Mouse (Mus musculus): ENCODE results near the gene Napsa.

Gene Napsa

GRCm38 (mm10) chr7:44565414-44565813 lies 6.8 kb upstream of the Napsa start:
- no peak for DNase-seq (ENCODE audit: extremely low read depth, insufficient read length, low spot score)

- no peak for DNase-seq (ENCODE audit: extremely low read depth, insufficient read length, low spot score)
These were observed 3.4 kb upstream of the Napsa start for GRCm38 (mm10) chr7:44568803-44569202.

GRCm38 (mm10) chr7:44570989-44571388 lies 1.2 kb upstream of the Napsa start:
- no peak for DNase-seq (ENCODE audit: extremely low read depth, insufficient read length, low spot score)

- DNase-seq (ENCODE audit: extremely low read depth, insufficient read length, low spot score) = no peak
These were observed 369 bp upstream of the Napsa start for GRCm38 (mm10) chr7:44571811-44572210.

- DNase-seq (ENCODE audit: extremely low read depth, insufficient read length, low spot score) = no peak
These were observed 840 bp downstream of the Napsa start for GRCm38 (mm10) chr7:44572956-44573484.

- DNase-seq (ENCODE audit: extremely low read depth, insufficient read length, low spot score) = no peak
These were observed 4.2 kb downstream of the Napsa start for GRCm38 (mm10) chr7:44576333-44576844.

- DNase-seq (ENCODE audit: extremely low read depth, insufficient read length, low spot score) = no peak
These were observed 9.5 kb downstream of the Napsa start for GRCm38 (mm10) chr7:44581637-44582036.

GRCm38 (mm10) chr7:44582709-44583108 lies 10.5 kb downstream of the Napsa start:
- no peak for DNase-seq (ENCODE audit: extremely low read depth, insufficient read length, low spot score)

GRCm38 (mm10) chr7:44583146-44583545 lies 11.0 kb downstream of the Napsa start:
- DNase-seq (ENCODE audit: extremely low read depth, insufficient read length, low spot score) = no peak

- DNase-seq (ENCODE audit: extremely low read depth, insufficient read length, low spot score) = no peak
These were observed 12.2 kb downstream of the Napsa start for GRCm38 (mm10) chr7:44584265-44584804.

- DNase-seq (ENCODE audit: extremely low read depth, insufficient read length, low spot score) = no peak
These were observed 12.7 kb downstream of the Napsa start for GRCm38 (mm10) chr7:44584921-44585320.

- DNase-seq (ENCODE audit: extremely low read depth, insufficient read length, low spot score) = no peak
These were observed 13.4 kb downstream of the Napsa start for GRCm38 (mm10) chr7:44585606-44586005.

GRCm38 (mm10) chr7:44586518-44586917 lies 14.3 kb downstream of the Napsa start:
- no peak for DNase-seq (ENCODE audit: extremely low read depth, insufficient read length, low spot score)

GRCm38 (mm10) chr7:44586930-44587329 lies 14.8 kb downstream of the Napsa start:
- no peak for DNase-seq (ENCODE audit: extremely low read depth, insufficient read length, low spot score)

GRCm38 (mm10) chr7:44587676-44588075 lies 15.5 kb downstream of the Napsa start:
- no peak for DNase-seq (ENCODE audit: extremely low read depth, insufficient read length, low spot score)

- DNase-seq (ENCODE audit: extremely low read depth, insufficient read length, low spot score) = no peak
These were observed 16.2 kb downstream of the Napsa start for GRCm38 (mm10) chr7:44588338-44588737.

GRCm38 (mm10) chr7:44589149-44589548 lies 17.0 kb downstream of the Napsa start:
- DNase-seq (ENCODE audit: extremely low read depth, insufficient read length, low spot score) = no peak

- no peak for DNase-seq (ENCODE audit: extremely low read depth, insufficient read length, low spot score)
These were observed 17.8 kb downstream of the Napsa start for GRCm38 (mm10) chr7:44589946-44590345.

- no peak for DNase-seq (ENCODE audit: extremely low read depth, insufficient read length, low spot score)
These were observed 18.5 kb downstream of the Napsa start, which contains the start of gene Kcnc3 for GRCm38 (mm10) chr7:44590402-44591347. TSS of gene Kcnc3 (plus strand) at chr7:44590664.

GRCm38 (mm10) chr7:44591348-44592116 lies 19.4 kb downstream of the Napsa start:
- DNase-seq (ENCODE audit: extremely low read depth, insufficient read length, low spot score) = no peak

- no peak for DNase-seq (ENCODE audit: extremely low read depth, insufficient read length, low spot score)
These were observed 20.9 kb downstream of the Napsa start for GRCm38 (mm10) chr7:44593051-44593450.

Measured in 3134 (cell line).